Mouse (Mus musculus) adrenal gland, adult 2 months (tissue): ENCODE data around the gene H2-Ob. TPM values are rescaled to one million over a fixed set of nuclear protein-coding genes. Genes with fewer than 3 reads are reported as not detected.
"Not testable (repeated sequence)": the region's sequence is repeated elsewhere in the genome, so short reads cannot be mapped to it uniquely, and the experiment has no call there.

Experiments used
- DNase-seq: peaks from one replicate; pipeline ENCODE4 v3.0.0; 2021
- polyA plus RNA-seq: library from polyadenylated mRNA; depleted of rRNA; stranded (reverse); fragments of >200 nt; gene quantifications from 2 replicates; pipeline ENCODE4 v1.2.3, GENCODE M21; 2012
- total RNA-seq, 2 experiments: library from RNA; stranded (reverse); gene quantifications; 2 replicates each; pipeline ENCODE4 v1.2.3; 2021

Gene H2-Ob
- total and polyA plus RNA-seq, 3 experiments: 0.49 to 1.3 (median 0.91) TPM

DNA sequence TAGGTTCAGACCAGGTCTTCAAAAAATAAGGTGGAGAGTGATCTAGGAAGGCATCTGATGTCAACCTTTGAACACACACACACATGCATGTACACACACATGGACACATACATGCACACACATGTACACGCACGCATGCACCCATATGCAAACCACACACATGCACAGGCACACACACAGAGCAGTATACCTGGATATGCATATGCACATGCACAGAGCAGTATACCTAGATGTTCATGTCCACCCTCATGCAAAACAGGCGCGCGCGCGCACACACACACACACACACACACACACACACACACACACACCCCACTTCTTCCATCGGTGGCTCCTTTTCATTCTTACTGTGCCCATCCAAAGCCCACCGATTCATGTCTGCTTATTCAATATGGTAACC lies 30.8 kb upstream of the H2-Ob start:
- no peak for DNase-seq

DNA sequence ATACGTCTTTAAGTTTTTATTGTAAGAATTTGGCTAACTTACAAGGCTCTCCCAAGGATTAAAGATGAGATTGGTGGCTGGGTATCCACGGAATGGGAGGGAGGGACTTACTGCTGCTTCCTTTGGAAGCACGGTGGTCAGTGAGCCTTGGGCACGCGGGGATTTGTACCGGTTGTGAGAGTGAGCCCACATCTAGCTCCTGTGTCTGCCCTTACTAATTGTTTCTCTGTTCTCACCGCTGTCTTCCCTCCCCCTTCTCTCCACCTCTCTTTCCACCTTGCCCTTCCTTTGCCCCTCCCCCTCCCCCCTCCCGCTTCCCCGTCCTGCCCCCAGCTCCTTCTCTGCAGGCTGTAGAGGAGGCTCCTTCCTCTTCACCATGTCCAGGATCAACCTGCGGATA lies 30.3 kb upstream of the H2-Ob start:
- DNase-seq: no peak

DNA sequence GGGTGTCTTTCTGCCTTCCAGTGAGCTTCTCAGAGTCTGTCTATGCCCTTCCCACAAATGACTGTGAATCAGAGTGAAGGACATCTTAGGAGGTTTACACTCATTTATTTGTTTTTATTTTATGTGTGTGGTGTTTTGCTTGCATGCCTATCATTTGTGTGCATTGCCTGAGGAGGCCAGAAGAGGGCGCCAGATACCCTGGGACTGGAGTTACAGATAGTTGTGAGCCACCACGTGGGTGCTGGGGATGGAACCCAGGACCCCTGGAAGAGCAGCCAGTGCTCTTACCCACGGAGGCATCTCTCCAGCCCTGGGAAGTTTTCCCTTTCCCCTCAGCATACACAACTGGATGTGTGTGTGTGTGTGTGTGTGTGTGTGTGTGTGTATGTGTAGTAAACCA lies 29.0 kb upstream of the H2-Ob start:
- no peak for DNase-seq

DNA sequence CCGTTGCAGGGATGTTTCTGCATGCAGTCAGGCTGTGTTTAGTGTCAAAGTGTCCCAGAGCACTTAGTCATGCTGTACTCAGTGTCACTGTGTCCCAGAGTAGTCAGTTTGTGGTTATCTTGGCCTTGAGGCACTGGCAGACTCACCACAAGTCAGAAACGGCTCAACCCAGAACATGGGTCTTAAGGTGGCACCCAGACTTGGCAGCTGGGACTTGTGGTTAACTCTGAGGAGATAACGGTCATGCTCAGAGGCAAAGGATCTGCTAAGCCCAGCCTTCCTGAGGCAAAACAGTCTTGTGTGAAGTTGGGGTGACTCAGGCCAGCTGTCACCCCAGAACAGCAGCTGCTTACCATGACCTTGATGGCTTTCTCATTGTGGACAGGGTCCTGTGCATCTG lies 28.1 kb upstream of the H2-Ob start:
- peak; percentile 81 for DNase-seq

DNA sequence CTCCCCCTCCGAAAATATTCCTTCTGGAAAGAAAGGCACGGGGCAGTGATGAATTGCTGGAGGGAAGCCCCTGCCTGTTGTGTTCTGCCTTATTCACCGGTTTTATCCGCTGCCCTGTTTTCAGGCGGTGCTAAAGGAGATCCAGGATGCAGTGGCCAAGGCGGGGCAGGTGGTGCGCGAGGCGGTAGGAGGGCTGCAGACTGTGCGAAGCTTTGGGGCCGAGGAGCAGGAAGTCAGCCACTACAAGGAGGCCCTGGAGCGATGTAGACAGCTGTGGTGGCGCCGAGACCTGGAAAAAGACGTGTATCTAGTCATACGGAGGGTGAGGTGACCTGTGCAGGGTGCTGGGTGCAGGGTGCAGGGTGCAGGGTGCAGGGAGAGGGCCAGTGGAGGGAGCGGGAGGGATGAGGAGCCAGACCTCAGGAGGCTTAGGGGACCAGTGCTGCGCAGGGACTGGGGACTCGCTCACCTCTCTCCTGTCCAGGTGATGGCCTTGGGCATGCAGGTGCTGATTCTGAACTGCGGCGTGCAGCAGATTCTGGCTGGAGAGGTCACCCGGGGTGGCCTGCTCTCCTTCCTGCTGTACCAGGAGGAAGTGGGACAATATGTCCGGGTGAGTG lies 26.8 kb upstream of the H2-Ob start:
- DNase-seq: no peak

DNA sequence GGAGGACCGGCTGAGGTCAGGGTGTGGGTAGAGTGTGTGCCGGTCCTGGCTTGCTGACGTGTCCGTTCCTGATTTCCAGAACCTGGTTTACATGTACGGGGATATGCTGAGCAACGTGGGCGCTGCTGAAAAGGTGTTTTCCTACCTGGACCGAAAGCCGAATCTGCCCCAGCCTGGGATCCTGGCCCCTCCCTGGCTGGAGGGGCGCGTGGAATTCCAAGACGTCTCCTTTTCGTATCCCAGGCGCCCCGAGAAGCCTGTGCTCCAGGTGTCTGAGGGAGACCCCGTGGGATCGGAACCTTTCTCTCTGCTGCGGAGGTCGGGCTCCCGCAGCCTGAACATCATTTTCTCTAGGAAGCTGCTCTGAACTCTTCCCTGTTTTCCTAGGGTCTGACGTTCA lies 24.8 kb upstream of the H2-Ob start:
- no peak for DNase-seq

DNA sequence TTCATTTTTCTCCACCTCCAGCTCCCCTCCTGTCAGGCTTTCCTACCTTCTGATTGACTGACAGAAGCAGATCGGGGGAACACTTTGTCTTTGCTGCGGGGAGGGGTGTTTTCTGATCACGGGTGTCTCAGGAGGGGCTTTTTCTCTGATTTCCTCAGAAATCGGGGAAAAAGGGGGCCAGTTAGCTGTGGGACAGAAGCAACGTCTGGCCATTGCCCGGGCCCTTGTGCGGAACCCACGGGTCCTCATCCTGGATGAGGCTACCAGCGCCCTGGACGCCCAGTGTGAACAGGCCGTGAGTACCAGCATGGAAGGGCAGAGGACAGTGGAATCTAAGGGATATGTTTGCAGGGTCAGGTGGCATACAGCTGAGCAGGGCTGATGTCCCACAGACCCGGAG lies 23.5 kb upstream of the H2-Ob start:
- no peak for DNase-seq

DNA sequence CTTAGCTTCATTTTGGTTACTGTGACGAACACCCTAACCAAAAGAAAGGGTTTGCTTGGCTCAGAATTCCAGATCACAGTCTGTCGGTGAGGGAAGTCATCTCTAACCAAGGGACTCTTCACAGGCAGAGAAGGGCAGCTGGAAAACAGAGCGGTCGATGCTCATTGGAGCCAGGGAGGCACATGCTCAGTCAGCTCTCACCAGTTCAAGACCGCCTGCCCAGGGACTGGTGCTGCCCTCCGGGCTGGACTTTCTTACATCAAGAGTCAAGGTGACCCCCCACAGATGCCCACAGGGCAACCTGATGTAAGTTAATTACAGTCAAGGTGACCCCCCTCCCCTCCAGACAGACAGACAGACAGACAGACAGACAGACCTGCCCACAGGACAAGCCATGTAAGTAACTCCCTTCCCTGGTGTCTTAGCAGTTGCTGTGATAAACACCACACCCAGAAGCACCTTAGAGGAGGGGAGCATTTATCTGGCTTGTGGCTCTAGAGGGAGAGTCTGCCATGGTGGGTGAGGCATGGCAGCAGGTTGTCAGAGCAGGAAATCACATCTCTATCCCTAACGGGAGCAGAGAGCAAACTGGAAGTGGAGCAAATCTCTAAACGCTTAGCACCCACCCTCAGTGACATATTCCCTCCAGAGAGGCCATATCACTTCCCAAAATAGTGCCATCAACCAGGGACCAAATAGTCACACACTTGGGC lies 21.3 kb upstream of the H2-Ob start:
- no peak for DNase-seq

DNA sequence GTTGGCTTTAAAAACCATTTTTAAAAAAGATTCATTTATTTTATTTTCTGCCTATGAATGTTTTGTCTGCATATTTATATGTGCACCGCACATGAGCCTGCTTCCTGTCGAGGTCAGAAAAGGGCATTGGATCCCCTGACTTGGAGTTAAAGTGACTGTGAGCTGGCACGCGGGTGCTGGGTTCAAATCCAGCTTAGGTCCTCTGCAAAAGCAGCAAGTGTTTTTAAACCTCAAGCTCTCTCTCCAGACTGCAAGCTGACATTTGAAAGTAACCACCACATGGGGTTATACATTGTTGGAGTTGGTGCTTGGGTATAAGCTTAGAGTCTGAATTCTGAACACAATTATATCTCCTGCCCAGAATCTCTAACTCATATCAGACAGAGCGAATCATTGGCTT lies 20.7 kb upstream of the H2-Ob start:
- DNase-seq: no peak

DNA sequence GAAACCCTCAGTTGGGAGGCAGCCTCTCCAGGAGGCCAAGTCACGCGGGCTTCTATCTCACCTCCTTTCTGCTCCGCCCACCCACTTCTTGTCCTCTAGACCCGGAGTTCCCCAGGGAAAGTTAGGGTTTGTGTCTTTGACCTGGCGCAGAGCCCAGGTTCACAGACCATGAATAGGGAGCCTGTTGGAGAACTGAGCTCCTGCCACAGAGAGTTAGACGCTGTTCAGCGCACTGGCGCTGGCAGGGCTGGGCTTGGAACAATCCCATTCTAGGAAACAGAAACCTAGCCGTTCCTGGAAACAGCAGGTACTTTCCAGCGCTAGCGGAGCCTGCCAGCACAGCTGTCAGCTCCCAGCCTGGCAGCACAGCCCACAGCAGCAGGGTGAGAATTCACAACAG lies 20.0 kb upstream of the H2-Ob start:
- DNase-seq: peak; percentile 78

DNA sequence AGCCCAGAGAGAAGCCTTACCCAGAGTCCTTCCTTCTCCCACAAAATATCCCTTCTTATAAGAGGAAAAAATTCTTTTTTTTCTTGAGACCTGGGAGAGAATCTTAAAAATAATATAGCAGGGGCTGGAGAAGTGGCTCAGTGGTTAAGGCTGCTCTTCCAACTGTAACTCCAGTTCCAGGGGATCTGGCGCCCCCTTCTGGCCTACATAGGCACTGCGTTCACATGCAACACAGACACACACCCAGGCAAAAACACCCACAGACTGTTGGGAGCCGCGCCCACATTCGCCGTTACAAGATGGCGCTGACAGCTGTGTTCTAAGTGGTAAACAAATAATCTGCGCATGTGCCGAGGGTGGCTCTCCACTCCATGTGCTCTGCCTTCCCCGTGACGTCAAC lies 19.6 kb upstream of the H2-Ob start:
- peak; percentile 44 for DNase-seq

DNA sequence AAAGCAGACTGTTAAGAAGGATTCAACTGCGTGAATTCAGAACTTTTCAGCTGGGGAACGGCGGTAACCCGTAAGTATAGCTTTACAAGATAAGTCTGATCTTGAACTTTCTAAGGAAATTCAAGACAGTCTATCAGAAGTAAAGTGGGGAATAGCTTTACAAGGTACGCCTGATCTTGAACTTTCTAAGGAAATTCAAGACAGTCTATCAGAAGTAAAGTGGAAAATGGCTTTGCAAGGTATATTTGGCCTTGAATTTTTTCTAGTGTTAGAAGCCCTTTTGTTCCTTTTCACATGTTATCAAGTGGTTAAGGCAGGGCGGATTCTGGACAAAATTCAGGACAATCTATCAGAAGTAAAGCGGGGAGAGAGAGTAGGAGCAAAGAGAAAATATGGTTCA lies 18.9 kb upstream of the H2-Ob start:
- DNase-seq: not testable (repeated sequence)

DNA sequence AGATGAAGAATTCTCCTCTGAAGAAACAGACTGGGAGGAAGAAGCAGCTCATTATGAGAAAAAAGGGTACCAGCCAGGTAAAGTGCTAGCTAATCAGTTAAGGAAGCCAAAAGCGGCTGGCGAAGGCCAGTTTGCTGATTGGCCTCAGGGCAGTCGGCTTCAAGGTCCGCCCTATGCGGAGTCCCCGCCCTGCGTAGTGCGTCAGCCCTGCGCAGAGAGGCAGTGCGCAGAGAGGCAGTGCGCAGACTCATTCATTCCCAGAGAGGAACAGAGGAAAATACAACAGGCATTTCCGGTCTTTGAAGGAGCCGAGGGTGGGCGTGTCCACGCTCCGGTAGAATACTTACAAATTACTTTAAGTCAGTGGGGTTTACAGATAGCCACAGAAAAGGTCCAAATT lies 18.3 kb upstream of the H2-Ob start:
- not testable (repeated sequence) for DNase-seq

DNA sequence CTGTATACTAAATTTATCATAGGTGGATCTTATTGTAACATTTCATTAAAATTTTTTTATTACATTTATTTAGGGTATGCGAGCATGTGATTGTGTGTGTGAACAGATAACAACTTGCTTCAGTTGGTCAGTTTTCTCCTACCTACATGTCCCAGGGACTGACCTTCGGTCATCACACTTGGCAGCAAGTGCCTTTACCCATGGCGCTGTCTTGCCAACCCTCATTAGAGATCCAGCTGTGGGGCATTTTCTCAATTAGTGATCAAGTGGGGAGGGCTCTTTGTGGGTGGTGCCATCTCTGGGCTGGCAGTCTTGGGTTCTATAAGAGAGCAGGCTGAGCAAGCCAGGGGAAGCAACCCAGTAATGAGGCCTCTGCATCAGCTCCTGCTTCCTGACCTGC lies 13.9 kb upstream of the H2-Ob start:
- DNase-seq: no peak

DNA sequence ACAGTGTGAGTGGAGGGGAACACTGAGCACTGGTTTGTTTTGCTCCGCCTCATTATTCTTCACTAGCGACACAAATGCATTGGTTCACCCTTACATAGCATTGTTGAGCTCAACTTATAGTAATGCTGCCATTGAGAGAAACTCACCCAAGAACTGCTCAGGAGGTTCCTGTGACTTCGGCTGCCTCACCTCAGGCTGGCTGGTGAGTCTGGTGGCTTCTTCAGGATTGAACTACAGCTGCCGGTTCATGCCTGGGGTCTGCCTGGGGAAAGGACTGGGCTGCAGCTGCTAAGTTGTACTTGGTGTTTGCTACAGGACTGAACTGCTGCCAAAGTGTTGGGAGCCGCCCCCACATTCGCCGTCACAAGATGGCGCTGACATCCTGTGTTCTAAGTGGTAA lies 13.3 kb upstream of the H2-Ob start:
- DNase-seq: no peak

DNA sequence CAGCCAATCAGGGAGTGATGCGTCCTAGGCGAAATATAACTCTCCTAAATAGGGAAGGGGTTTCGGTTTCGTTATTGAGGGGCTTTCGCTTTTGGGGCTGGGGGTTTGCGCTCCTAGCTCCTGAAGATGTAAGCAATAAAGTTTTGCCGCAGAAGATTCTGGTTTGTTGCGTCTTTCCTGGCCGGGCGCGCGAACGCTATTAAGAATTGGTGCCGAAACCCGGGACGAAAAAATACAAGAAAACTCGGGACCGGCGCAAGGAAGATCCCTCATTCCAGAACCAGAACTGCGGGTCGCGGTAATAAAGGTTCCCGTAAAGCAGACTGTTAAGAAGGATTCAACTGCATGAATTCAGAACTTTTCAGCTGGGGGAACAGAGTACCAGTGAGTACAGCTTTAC lies 12.8 kb upstream of the H2-Ob start:
- not testable (repeated sequence) for DNase-seq

DNA sequence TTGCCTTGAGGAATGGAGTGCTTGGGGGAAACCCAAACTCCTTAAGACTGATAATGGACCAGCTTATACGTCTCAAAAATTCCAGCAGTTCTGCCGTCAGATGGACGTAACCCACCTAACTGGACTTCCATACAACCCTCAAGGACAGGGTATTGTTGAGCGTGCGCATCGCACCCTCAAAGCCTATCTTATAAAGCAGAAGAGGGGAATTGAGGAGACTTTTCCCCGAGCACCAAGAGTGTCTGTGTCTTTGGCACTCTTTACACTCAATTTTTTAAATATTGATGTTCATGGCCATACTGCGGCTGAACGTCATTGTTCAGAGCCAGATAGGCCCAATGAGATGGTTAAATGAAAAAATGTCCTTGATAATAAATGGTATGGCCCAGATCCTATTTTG lies 7.7 kb upstream of the H2-Ob start:
- not testable (repeated sequence) for DNase-seq

DNA sequence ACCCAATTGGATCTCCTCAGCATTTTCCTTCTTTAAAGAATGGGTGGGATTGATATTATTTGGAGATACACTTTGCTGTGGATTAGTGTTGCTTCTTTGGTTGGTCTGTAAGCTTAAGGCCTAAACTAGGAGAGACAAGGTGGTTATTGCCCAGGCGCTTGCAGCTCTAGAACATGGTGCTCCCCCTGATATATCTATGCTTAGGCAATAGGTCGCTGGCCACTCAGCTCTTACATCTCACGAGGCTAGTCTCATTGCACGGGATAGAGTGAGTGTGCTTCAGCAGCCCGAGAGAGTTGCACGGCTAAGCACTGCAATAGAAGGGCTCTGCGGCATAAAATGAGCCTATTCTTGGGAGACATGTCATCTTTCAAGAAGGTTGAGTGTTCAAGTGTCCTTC lies 6.7 kb upstream of the H2-Ob start:
- not testable (repeated sequence) for DNase-seq

DNA sequence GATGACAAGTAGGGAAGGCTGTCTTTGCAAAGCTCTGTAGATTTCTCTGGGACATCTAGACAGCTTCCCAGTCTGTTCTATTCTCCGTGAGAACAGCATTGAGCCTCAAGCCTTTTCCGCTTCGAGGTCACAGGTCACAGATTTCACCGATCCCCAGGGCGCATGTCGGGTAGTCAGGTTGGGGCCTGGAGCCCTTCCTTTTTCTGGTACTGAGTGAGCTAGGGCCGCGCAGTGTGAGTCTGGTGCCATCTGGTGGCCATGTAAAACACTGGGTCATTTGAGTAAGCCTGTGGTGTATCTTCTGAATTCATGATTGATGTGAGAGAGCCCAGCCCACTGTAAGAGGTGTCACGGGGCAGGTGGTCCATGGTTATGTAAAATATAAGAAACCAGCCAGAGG lies 3.8 kb upstream of the H2-Ob start:
- peak; percentile 76 for DNase-seq

DNA sequence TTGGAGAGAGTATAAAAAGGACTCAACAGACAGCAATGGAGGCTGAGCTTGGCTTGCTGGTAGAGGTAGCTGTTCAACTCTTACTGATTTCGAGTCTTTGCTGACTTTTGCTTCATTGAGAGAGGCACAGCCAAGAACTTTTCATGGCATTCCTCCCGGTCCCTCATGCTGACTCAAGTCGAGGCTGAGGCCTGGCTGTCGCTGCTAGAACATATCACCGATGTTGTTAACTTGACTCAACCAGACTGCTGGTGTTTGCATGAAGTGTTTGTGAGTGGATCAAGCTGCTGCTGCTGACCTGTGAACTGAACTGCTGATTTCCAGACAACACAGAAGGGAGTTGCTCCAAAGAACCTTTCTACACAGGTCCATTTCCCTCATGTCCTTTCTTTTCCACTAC lies 2.0 kb upstream of the H2-Ob start:
- no peak for DNase-seq

DNA sequence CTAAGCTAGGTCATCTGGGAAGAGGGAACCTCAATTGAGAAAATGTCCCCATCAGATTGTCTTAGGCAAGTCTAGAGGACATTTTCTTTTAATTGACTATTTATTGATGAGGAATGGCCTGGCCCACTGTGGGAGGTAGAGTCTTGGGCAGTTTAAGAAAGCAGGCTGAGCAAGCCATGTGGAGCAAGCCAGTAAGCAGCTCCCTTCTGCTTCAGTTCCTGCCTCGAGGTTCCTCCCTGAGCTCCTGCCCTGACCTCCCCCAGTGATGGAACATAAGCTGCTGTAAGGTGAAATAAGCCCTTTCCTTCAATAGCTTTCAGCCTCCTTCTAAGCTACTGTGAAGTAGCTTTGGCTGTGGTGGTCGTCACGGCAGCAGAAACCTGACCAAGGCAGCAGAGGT lies 962 bp upstream of the H2-Ob start:
- no peak for DNase-seq

DNA sequence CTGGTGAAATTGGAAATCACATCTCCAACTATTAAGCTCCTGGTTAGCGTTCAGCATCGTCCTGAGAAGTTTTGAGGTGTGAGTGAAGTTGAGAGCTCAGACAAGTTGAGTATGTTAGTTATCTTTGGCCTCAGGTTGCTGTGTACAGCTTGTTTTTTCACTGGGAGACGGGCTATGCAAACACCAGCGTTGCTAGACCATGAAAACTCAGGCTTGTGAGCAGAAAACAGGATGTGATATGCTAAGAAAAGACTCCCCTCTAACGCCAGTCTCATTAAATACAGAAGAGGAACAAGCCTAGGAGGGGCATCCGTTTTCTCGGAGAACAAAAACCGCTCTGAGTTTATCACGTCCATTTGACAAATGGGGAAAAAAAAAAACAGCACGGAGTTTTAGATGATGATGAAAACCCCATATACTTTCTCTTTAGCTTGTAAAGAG lies 918 bp downstream of the H2-Ob start:
- DNase-seq: no peak

DNA sequence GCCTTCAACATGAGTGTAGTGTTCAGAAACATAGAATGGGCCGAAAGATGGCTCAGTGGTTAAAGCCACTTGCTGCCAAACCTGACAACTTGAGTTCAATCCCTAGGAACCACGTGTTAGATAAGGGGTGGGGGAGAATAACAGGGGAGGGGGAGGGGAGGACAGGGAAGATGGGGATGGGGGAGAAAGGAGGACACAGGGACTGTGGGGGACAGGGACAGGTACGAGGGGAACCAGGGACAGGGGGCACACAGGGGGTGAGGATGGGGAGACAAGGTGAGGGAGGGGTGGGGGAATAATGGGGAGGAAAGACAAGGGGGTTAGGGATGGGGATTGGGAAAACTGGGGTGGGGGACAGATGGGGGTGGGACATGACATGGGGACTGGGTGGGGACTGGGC lies 1.7 kb downstream of the H2-Ob start:
- no peak for DNase-seq

DNA sequence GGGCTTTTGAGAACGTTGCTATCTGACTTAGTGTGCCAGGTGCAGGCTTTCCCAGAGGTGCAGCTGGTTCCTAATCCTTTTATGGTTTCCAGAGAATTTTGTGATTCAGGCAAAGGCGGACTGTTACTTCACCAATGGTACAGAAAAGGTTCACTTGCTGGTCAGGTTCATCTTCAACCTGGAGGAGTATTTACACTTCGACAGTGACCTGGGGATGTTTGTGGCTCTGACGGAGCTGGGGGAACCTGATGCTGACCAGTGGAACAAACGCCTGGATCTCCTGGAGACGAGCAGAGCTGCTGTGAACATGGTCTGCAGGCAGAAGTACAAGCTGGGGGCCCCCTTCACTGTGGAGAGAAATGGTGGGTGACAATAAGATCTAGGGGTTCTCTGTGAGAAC lies 2.2 kb downstream of the H2-Ob start:
- no peak for DNase-seq
